Mouse (Mus musculus) adrenal gland, adult 18-20 months (tissue): ENCODE data around the gene Rbm15. TPM values are rescaled to one million over a fixed set of nuclear protein-coding genes. Genes with fewer than 3 reads are reported as not detected.
"Not testable (repeated sequence)": the region's sequence is repeated elsewhere in the genome, so short reads cannot be mapped to it uniquely, and the experiment has no call there.

Source experiments
- DNase-seq, 2 experiments: peaks; one replicate each; pipeline ENCODE4 v3.0.0; 2021 to 2022; ENCODE audit warnings: low spot score in 2 of 2
- total RNA-seq, 2 experiments: library from RNA; stranded (reverse); gene quantifications; 1 replicate in 1 of 2; 2 replicates in 1 of 2; pipeline ENCODE4 v1.2.3; 2021

Gene Rbm15
- total RNA-seq, 2 experiments from 2014 or later = 35.4 to 42.5 TPM

- DNase-seq = peak; percentile 51 to 69
These were observed 1.1 kb downstream of the Rbm15 start for GRCm38 (mm10) chr3:107332127-107332959.

DNA sequence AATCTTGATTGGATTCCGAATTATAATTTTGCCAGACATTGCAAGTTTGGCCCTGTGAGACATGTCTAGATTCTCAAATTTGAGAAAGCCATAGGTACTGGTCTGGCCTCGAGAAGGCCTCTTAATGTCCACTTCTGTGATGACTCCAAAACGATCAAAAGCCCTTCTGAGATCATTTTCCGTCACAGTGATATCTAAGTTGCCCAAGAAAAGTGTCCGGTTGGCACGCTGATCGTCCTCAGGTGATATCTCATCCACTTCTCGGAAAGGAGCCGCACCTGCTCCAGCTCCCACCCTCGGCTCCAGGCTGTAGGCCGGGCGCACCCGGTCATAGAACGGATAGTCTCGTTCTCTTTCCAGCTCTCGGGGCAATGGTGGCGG, 1.7 kb downstream of the Rbm15 start:
- DNase-seq = no peak

GRCm38 (mm10) chr3:107330503-107331424, 2.7 kb downstream of the Rbm15 start:
- DNase-seq = peak; percentile 24 to 32

DNA sequence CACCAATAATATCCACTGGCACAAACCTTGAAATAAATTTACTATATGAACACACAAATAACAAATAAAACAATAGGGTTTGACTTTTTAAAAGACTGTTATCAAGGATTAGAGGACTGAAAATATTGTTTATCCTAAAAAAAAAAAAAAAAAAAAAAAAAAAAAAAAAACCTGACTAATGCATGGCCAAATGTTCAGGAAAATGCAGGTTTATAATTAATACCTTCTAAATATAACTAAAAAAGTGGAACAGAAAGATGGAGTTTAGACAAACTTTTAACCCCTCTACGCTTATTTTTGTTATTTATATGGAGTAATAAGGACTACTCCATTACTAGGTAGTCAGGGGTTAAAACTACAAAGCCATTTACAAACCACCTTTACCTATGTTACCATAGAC, 7.0 kb downstream of the Rbm15 start:
- DNase-seq = no peak

- DNase-seq = no peak
These were observed 11.7 kb downstream of the Rbm15 start for GRCm38 (mm10) chr3:107321776-107322175.

- DNase-seq = no peak
These were observed 12.3 kb downstream of the Rbm15 start for GRCm38 (mm10) chr3:107321141-107321540.

DNA sequence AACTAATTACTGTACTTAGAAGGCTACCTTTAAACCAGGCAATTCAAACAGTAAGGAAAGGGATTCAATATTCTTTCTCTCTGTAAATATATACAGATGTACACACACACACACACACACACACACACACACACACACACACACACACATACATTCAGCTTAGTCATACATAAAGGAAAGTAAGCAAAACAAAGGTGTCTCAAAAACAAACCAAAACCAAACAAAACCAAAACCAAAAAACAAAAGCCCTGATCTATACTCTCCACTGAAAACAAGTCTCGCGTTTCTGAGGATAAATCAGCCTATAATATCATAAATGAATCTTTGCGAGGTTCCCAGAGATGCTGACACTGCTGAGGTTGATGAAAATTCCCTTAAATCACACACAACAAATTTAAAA, 16.1 kb downstream of the Rbm15 start:
- DNase-seq = no peak

GRCm38 (mm10) chr3:107296917-107297316, 36.6 kb downstream of the Rbm15 start:
- DNase-seq = not testable (repeated sequence)

- DNase-seq = no peak
These were observed 37.7 kb downstream of the Rbm15 start for GRCm38 (mm10) chr3:107295672-107296360.

- no peak for DNase-seq
These were observed 42.6 kb downstream of the Rbm15 start, which contains the start of gene Slc16a4 for GRCm38 (mm10) chr3:107290764-107291381. Slc16a4 (plus strand) TSS chr3:107291230.

- no peak for DNase-seq
These were observed 46.1 kb downstream of the Rbm15 start for GRCm38 (mm10) chr3:107287346-107287745.

DNA sequence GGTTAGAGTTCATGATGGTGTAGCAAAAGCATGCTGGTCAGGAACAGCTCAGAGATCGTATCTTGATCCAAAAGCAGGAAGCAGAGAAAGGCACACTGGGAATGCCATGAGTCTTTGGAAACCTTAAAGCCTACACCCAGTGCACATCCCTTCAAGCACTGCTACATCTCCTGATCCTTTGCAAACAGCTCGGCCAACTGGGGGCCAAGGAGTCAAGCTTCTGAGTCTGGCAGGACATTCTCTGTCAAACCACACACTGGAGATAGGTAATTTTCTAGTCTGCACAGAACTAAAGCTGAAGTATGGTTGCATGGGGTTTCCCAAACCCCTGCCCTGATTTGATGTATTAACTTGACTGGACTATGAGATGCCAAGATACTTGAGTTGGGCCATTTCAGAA, 47.4 kb downstream of the Rbm15 start:
- DNase-seq = no peak

DNA sequence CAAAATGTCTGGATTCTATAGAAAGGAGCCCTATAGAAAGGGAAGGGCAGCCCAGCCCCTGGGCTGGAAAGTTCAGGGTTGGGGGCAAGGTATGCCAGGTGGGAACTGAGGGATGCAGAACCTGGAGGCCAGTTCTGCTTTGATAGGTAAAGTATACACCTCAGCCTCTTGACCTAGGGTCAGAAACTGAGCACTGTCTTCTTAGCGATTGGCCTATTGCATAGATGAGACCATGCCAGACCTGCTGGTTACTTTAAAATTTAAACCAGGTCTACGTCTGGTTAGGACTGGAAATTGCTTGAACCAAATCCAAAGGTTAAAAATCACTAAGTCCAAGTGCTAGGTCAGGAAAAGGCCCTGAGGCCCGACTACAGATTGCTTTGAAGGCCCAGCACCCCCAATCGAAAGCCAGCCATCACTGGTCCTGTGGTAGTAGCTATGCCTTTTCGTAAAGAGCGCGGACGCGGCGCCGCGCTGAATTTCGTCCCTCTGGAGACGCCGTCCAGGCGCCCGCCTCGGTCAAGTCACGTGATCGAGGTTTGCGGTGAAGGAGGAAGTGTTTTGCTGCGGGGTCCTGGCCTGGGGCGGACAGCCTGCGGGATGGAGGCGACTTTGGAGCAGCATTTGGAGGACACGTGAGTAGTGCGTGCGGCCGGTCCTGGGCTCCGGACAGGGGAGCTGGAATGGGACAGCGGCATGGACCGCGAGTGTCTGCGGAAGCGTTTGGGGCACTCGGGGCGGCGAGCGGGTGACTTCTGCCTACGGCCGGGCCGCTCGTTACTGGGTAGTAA, 54.8 kb downstream of the Rbm15 start, which contains the start of gene Lamtor5:
TSS of gene Lamtor5 (plus strand) at position 380 of the 791 bp plus-strand sequence.
- peak; percentile 91 to 93 for DNase-seq

- no peak for DNase-seq
These were observed 56.8 kb downstream of the Rbm15 start for GRCm38 (mm10) chr3:107276626-107277025.

- no peak for DNase-seq
These were observed 57.5 kb downstream of the Rbm15 start for GRCm38 (mm10) chr3:107275996-107276395.

Other genes starting within 250 kb of the Rbm15 start
- gene Kcna2, start 232.5 kb downstream of the Rbm15 start, total RNA-seq = 1 to 10 TPM in 1 of 2 experiments, under 1 TPM in 1; 0.66 to 1.1 TPM
- not detected for gene Kcna10, start 150.6 kb downstream of the Rbm15 start, total RNA-seq
- under 1 TPM in 1 of 2 experiments, not detected in 1; 0.32 TPM for gene Cym, start 111.9 kb downstream of the Rbm15 start, total RNA-seq
- not detected for gene A630076J17Rik, start 103.1 kb downstream of the Rbm15 start, total RNA-seq
- 1 to 10 TPM in 1 of 2 experiments, under 1 TPM in 1; 0.50 to 1.2 TPM for gene Prok1, start 94.0 kb downstream of the Rbm15 start, total RNA-seq
- 10 to 100 TPM; 83.0 to 85.9 TPM for gene Lamtor5, start 54.8 kb downstream of the Rbm15 start, total RNA-seq
- under 1 TPM; 0.35 to 0.53 TPM for gene Slc16a4, start 42.4 kb downstream of the Rbm15 start, total RNA-seq
- 10 to 100 TPM in 1 of 2 experiments, 1 to 10 TPM in 1; 9.4 to 12.9 TPM for gene Kcnc4, start 125.9 kb upstream of the Rbm15 start, total RNA-seq
- gene Slc6a17, start 184.3 kb upstream of the Rbm15 start, total RNA-seq = 10 to 100 TPM in 1 of 2 experiments, 1 to 10 TPM in 1; 6.4 to 14.9 TPM
- not detected for gene Ubl4b, start 221.4 kb upstream of the Rbm15 start, total RNA-seq